ENCODE assay signal across 8 mouse cellular contexts in the genomic region with DNA sequence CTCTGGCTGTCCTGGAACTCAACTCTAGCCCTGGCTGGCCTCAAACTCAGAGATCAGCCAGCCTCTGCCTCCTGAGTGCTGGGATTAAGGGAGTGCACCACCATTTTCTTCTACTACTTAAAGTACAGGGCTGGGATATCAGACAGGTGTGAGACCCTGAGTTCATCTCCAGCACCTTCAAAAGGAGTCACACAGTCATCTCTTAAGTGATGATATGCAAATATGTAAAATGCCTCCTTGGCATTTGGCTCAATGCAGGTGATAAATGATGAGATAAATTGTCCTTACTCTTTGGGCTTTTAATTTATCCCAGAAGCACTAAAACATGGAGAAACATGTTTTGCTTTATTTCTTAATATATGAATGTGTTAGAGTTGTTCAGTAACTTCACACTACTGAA. TPM values are rescaled to one million over a fixed set of nuclear protein-coding genes. Genes with fewer than 3 reads are reported as not detected.
A peak's percentile ranks its signal among the peaks of the same experiment; 100 is the strongest.
DNase-seq lines count a peak whose midpoint lies in the region; ATAC-seq and TF ChIP-seq lines count a peak whose summit lies in the region.

No protein-coding gene starts in this region.

- no peak overlapping the region for H3K9ac ChIP-seq in forebrain, embryonic 15.5 days (replicated peaks)
- no peak overlapping the region for H3K9ac ChIP-seq in lung, embryonic 15.5 days
- peak overlapping the region; percentile 61 for H3K9ac ChIP-seq in liver, embryonic 13.5 days
- no peak overlapping the region for H3K9ac ChIP-seq in stomach, postnatal 0 days (ENCODE audit: low read length)

- H3K4me2 ChIP-seq in forebrain, embryonic 15.5 days (replicated peaks) = no peak overlapping the region
- H3K4me2 ChIP-seq in lung, embryonic 15.5 days = peak overlapping the region; percentile 75
- peak overlapping the region; percentile 83 for H3K4me2 ChIP-seq in liver, embryonic 13.5 days
- peak overlapping the region; percentile 23; the same call in 1 of the 2 replicates for H3K4me2 ChIP-seq in stomach, postnatal 0 days (replicated peaks; ENCODE audit: low read depth)

- peaks cover 37% of the 10 kb centered on the region for H3K4me1 ChIP-seq in forebrain, embryonic 10.5 days
- peaks cover 30% of the 10 kb centered on the region for H3K4me1 ChIP-seq in forebrain, embryonic 15.5 days
- H3K4me1 ChIP-seq in lung, embryonic 15.5 days = peaks cover 41% of the 10 kb centered on the region
- H3K4me1 ChIP-seq in liver, embryonic 13.5 days (replicated peaks) = peaks cover 61% of the 10 kb centered on the region
- H3K4me1 ChIP-seq in stomach, postnatal 0 days (replicated peaks; ENCODE audit: control insufficient read depth, insufficient read depth) = no peaks in the 10 kb centered on the region

- ATAC-seq in forebrain, embryonic 15.5 days (replicated peaks) = no peak
- no peak for ATAC-seq in lung, embryonic 15.5 days (ENCODE audit: borderline replicate concordance, extremely low read depth, low FRiP score, low TSS enrichment)
- no peak for ATAC-seq in liver, embryonic 13.5 days (ENCODE audit: low read depth)
- no peak for ATAC-seq in stomach, postnatal 0 days (ENCODE audit: low FRiP score, low TSS enrichment)

- DNase-seq in forebrain, embryonic 10.5 days (ENCODE audit: extremely low spot score, low spot score) = no peak
- no peak for DNase-seq in lung, postnatal 25 days (ENCODE audit: low spot score)
- DNase-seq in liver, embryonic 13.5 days = no peak
- no peak for DNase-seq in stomach, postnatal 0 days (ENCODE audit: low spot score)
- no peak for DNase-seq in gastrocnemius, adult 8-10 months (ENCODE audit: low spot score in 2 of 2)
- DNase-seq in kidney, postnatal 10 days = no peak

- H3K27ac ChIP-seq in forebrain, embryonic 10.5 days = no peak overlapping the region
- no peak overlapping the region for H3K27ac ChIP-seq in forebrain, embryonic 15.5 days (replicated peaks)
- no peak overlapping the region for H3K27ac ChIP-seq in lung, embryonic 15.5 days
- peak overlapping the region; percentile 50; the same call in 1 of the 2 replicates for H3K27ac ChIP-seq in liver, embryonic 13.5 days
- H3K27ac ChIP-seq in stomach, postnatal 0 days (replicated peaks) = no peak overlapping the region

- no peaks in the 10 kb centered on the region for H3K9me3 ChIP-seq in forebrain, embryonic 10.5 days
- H3K9me3 ChIP-seq in forebrain, embryonic 15.5 days = no peaks in the 10 kb centered on the region
- no peaks in the 10 kb centered on the region for H3K9me3 ChIP-seq in lung, embryonic 15.5 days
- no peaks in the 10 kb centered on the region for H3K9me3 ChIP-seq in liver, embryonic 13.5 days (replicated peaks)
- H3K9me3 ChIP-seq in stomach, postnatal 0 days (ENCODE audit: control insufficient read depth, low read length) = no peaks in the 10 kb centered on the region

- H3K27me3 ChIP-seq in forebrain, embryonic 10.5 days (ENCODE audit: poor library complexity, severe bottlenecking) = no peaks in the 10 kb centered on the region
- H3K27me3 ChIP-seq in forebrain, embryonic 15.5 days = no peaks in the 10 kb centered on the region
- H3K27me3 ChIP-seq in lung, embryonic 15.5 days = no peaks in the 10 kb centered on the region
- H3K27me3 ChIP-seq in liver, embryonic 13.5 days = no peaks in the 10 kb centered on the region
- no peaks in the 10 kb centered on the region for H3K27me3 ChIP-seq in stomach, postnatal 0 days (ENCODE audit: control insufficient read depth, insufficient read depth, low read length)

- no peak for TF ChIP-seq CTCF in stomach, postnatal 0 days (IDR thresholded peaks at IDR 0.05; ENCODE audit: low read depth)

- no peak for TF ChIP-seq EP300 in stomach, postnatal 0 days (optimal IDR thresholded peaks at IDR 0.05)

- H3K36me3 ChIP-seq in forebrain, embryonic 10.5 days (replicated peaks) = peaks cover 19% of the 10 kb centered on the region
- no peaks in the 10 kb centered on the region for H3K36me3 ChIP-seq in forebrain, embryonic 15.5 days
- no peaks in the 10 kb centered on the region for H3K36me3 ChIP-seq in lung, embryonic 15.5 days
- peaks cover 12% of the 10 kb centered on the region; the same call in 1 of the 2 replicates for H3K36me3 ChIP-seq in liver, embryonic 13.5 days
- no peaks in the 10 kb centered on the region for H3K36me3 ChIP-seq in stomach, postnatal 0 days (ENCODE audit: control insufficient read depth, insufficient read depth, low read length)

- H3K4me3 ChIP-seq in forebrain, embryonic 10.5 days = peak overlapping the region; percentile 93; the same call in 1 of the 2 replicates
- H3K4me3 ChIP-seq in forebrain, embryonic 15.5 days = no peak overlapping the region
- no peak overlapping the region for H3K4me3 ChIP-seq in lung, embryonic 15.5 days
- H3K4me3 ChIP-seq in liver, embryonic 13.5 days (replicated peaks) = peak overlapping the region; percentile 98
- no peak overlapping the region; the same call in 1 of the 2 replicates for H3K4me3 ChIP-seq in stomach, postnatal 0 days (ENCODE audit: low read depth, low read length)

RNA-seq across cellular contexts. Expression of gene Rad23b, which starts 2.0 kb away (rescaled TPM):
- polyA plus RNA-seq in forebrain, embryonic 10.5 days (2016; fragmentation: Nextera tagmentation; extraction: Ambion mirVana) = 87.5 and 94.6 TPM in 2 replicates
- polyA plus RNA-seq in forebrain, embryonic 15.5 days (2015; fragmentation: Nextera tagmentation; extraction: Ambion mirVana) = 86.1 and 94.0 TPM in 2 replicates
- polyA plus RNA-seq in lung, embryonic 15.5 days (2015; fragmentation: Nextera tagmentation; extraction: Ambion mirVana) = 74.7 and 76.9 TPM in 2 replicates
- polyA plus RNA-seq in liver, embryonic 13.5 days (2015; fragmentation: Nextera tagmentation; extraction: Ambion mirVana) = 42.4 and 45.1 TPM in 2 replicates
- polyA plus RNA-seq in stomach, postnatal 0 days (2015; fragmentation: Nextera tagmentation; extraction: Ambion mirVana) = 68.9 and 75.9 TPM in 2 replicates
- total RNA-seq in gastrocnemius, adult 8-10 months (2022) = 100 to 1,000 TPM; 125 to 157 (median 139) TPM

Comparison
In these comparisons a context has a peak if more than half of its experiments do, and no peak if none do; other contexts are left out.
1. H3K4me3 ChIP-seq: peak in forebrain, embryonic 10.5 days (single experiment) and liver, embryonic 13.5 days (single experiment); none in forebrain, embryonic 15.5 days (single experiment), lung, embryonic 15.5 days (single experiment) and stomach, postnatal 0 days (single experiment).